Mouse (Mus musculus) retina, postnatal 7 days (tissue): ENCODE results near the gene Slc25a19.
"Not testable (repeated sequence)": the region's sequence is repeated elsewhere in the genome, so short reads cannot be mapped to it uniquely, and the experiment has no call there.

Experiments
- DNase-seq: peaks from one replicate; pipeline ENCODE4 v3.0.0-alpha.2; 2012; ENCODE audit warnings: low read depth, low spot score

Slc25a19 gene

GRCm38 (mm10) chr11:115627705-115628464, at the start of gene Slc25a19:
TSS of gene Slc25a19 (minus strand) at chr11:115628295.
- peak; percentile 97 for DNase-seq

GRCm38 (mm10) chr11:115677511-115677910, 49.4 kb upstream of the Slc25a19 start:
- DNase-seq: no peak

- no peak for DNase-seq
These were observed 48.6 kb upstream of the Slc25a19 start for GRCm38 (mm10) chr11:115676738-115677137.

- no peak for DNase-seq
These were observed 46.3 kb upstream of the Slc25a19 start for GRCm38 (mm10) chr11:115674235-115674865.

GRCm38 (mm10) chr11:115673471-115674234, 45.6 kb upstream of the Slc25a19 start:
- DNase-seq: no peak

GRCm38 (mm10) chr11:115672226-115672987, 44.3 kb upstream of the Slc25a19 start:
- no peak for DNase-seq

- DNase-seq: no peak
These were observed 42.5 kb upstream of the Slc25a19 start for GRCm38 (mm10) chr11:115670451-115671050.

- DNase-seq: no peak
These were observed 35.7 kb upstream of the Slc25a19 start for GRCm38 (mm10) chr11:115663676-115664335.

- no peak for DNase-seq
These were observed 32.3 kb upstream of the Slc25a19 start for GRCm38 (mm10) chr11:115660376-115660775.

- no peak for DNase-seq
These were observed 30.4 kb upstream of the Slc25a19 start for GRCm38 (mm10) chr11:115658521-115658920.

GRCm38 (mm10) chr11:115654128-115654527, 26.0 kb upstream of the Slc25a19 start:
- DNase-seq: no peak

- no peak for DNase-seq
These were observed 25.1 kb upstream of the Slc25a19 start for GRCm38 (mm10) chr11:115653194-115653593.

- DNase-seq: no peak
These were observed 23.6 kb upstream of the Slc25a19 start for GRCm38 (mm10) chr11:115651680-115652079.

GRCm38 (mm10) chr11:115649706-115650105, 21.6 kb upstream of the Slc25a19 start:
- DNase-seq: no peak

- peak; percentile 69 for DNase-seq
These were observed 19.4 kb upstream of the Slc25a19 start for GRCm38 (mm10) chr11:115647459-115647858.

GRCm38 (mm10) chr11:115646439-115646838, 18.3 kb upstream of the Slc25a19 start:
- no peak for DNase-seq

- not testable (repeated sequence) for DNase-seq
These were observed 17.4 kb upstream of the Slc25a19 start for GRCm38 (mm10) chr11:115645498-115645897.

- DNase-seq: no peak
These were observed 16.2 kb upstream of the Slc25a19 start for GRCm38 (mm10) chr11:115644308-115644707.

- no peak for DNase-seq
These were observed 15.2 kb upstream of the Slc25a19 start for GRCm38 (mm10) chr11:115643265-115643664.

GRCm38 (mm10) chr11:115642705-115643104, 14.6 kb upstream of the Slc25a19 start:
- DNase-seq: no peak

GRCm38 (mm10) chr11:115641664-115642036, 13.6 kb upstream of the Slc25a19 start:
- DNase-seq: no peak
